Mouse (Mus musculus) erythroblast, embryonic 14.5 days (primary cell): ENCODE measurements around the gene Tbc1d2.

ENCODE experiments used
- GATA1 ChIP-seq: IDR thresholded peaks from 2 replicates; pipeline ENCODE4 v1.6.1; 2012; ENCODE audit warnings: low read length, inconsistent platforms, mixed read lengths
- TAL1 ChIP-seq: IDR thresholded peaks from 3 replicates; pipeline ENCODE4 v1.6.1; 2012; ENCODE audit warnings: low read length, inconsistent platforms, mixed read lengths

DNA sequence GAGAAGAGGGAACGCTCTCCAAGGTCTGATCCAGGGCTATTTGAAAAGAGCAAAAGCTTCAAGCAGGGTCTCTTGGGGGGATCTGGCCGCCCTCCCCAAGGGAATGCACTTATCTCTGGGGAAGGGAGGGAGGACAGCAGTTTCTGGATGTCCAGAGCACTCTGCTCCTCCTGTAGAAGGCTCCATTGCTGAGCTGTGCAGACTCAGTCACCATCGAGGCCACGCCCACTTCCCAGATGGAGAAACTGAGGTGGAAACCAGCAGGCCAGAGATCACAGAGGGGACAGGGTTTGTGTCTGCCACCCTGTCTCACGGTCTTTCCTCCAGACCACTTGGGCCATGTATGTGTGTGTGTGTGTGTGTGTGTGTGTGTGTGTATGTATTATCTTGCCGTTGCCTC, 51.0 kb downstream of the Tbc1d2 start:
- TF ChIP-seq TAL1 (no peak), GATA1 (no peak)
